Mouse (Mus musculus) small intestine, adult 2 months (tissue): Measurements from ENCODE around the gene Gm44805.

Source experiments
- CTCF ChIP-seq: fragments of 200-500 bp; IDR thresholded peaks from 2 replicates; pipeline ENCODE4 v1.5.1; 2012; ENCODE audit warnings: low read depth, mild to moderate bottlenecking, control low read depth, inconsistent platforms, low read length, moderate library complexity, mixed read lengths; ENCODE audit not compliant: insufficient replicate concordance, insufficient read length; ENCODE audit errors: extremely low read depth
- POLR2A ChIP-seq: fragments of 200-500 bp; IDR thresholded peaks from 2 replicates; pipeline ENCODE4 v1.6.1; 2012; ENCODE audit warnings: low read depth, mild to moderate bottlenecking, control low read depth, inconsistent platforms, low read length, moderate library complexity

DNA sequence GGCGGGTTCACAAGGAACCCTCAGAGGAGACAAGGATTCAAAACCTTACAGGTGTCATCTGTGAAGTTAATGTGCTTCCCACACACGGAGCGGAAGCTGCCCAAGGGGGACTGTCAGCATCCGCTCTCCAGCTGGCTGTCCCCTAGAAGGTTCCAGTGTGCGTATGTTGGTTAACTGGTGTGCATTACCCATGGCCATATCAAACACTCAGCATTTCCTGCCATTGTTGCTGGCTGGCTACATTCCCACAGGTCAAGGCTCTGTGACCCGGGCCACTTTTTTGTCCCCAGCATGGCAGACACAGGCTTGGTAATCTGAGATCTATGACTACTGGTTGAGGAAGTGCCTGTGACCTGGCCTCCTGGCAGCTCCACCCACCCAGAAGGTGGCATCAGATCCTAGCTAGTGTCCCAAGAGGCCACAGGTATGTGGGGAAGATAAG, 41.6 kb upstream of the Gm44805 start:
- TF ChIP-seq CTCF (no peak), POLR2A (no peak)
